Mouse (Mus musculus): ENCODE results near the gene Gm9887.
"Not testable (repeated sequence)": the region's sequence is repeated elsewhere in the genome, so short reads cannot be mapped to it uniquely, and the experiment has no call there.

Gm9887 gene

DNA sequence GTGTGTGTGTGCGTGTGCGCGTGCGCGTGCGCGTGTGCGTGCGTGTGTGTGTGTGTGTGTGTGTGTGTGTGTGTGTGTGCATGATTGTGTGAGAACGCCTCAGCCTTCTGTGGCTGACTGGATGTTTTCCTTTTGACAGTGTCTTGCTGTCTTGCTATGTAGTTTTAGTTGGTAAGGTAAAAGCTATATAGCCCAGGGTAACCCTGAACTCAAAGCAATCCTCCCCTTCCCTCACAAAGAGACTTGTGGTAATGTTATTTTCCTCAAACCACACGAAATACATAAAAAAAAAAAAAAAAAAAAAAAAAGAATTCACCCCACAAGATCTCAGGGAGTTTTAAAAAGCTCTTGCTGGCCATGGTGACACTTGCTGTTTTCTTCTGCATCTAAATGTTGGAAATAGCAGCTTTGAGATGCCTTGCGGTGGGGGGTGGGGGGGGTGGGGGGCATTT lies 14.0 kb upstream of the Gm9887 start:
- DNase-seq (ENCODE audit: low spot score in 2 of 2), result not testable (repeated sequence)

DNA sequence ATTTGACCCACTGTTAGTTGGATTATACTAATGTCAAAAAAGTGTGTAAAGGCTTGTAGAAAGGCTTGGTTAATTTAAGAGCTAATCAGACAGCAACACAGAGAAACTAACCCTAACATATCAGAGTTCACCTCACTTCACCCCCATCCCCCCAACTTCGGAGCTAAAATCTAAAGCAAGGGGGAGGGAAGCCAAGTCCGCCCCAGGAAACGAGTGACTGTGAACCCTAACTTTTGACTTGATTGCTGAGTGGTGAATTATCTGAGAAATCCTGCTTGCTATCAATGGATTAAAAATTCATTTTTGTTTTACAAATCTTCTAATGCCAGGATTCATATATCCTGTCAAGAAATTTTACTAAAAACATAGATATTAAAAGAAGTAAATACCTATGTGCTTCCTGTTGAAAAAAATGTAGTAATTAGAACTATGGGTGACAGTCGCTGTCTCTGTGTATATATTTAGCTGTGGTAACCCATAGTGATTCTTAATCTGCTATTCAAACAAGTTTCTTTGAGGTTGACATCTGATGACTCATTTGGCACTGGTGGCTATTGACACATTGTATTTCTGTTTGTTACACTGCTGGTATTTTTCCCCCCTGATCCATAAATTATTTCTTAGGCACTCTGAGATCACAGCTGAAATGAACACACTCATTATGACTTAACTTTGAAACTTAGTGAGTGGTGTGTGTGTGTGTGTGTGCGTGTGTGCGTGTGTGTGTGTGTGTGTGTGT lies 13.5 kb upstream of the Gm9887 start:
- DNase-seq (ENCODE audit: low spot score in 2 of 2), result no peak

DNA sequence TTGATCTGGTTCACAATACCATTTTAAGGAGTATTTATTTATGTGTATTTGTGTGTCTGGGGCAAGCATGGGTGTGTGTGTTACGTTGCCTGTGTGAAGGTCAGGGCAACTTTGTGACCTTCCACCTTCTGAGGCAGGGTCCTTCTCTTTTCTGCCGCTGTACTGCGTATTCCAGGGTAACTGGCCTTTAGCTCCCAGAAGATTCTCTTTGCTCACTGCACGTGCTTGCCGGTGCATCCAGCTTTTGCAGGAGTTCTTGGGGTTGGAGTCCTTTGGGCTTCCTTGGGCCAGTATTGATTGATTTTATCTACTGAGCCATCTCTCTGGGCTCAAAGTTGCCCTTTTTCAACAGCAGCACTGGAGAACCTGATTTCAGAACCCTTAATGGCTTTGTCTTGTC lies 12.3 kb upstream of the Gm9887 start:
- no peak for DNase-seq (ENCODE audit: low spot score in 2 of 2)

DNA sequence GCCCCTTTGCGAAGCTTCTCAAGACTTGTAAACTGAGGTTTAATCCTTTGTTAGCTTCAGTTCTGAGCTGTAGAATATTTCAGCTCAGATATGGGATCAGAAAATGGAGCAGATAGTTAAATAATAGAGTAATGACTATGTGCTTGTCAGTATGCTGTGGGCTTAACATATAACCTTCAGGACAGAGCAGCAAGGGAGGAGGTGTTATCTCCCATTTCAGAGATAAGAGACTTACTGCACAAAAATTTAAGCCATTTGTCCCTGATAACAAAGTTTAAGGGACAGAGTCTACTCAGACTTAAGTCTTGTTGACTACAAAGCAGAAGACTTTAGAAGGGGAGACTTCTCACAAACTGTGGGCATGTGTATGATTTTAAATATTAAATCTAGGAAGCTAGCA lies 10.6 kb upstream of the Gm9887 start:
- DNase-seq (ENCODE audit: low spot score in 2 of 2), result no peak

DNA sequence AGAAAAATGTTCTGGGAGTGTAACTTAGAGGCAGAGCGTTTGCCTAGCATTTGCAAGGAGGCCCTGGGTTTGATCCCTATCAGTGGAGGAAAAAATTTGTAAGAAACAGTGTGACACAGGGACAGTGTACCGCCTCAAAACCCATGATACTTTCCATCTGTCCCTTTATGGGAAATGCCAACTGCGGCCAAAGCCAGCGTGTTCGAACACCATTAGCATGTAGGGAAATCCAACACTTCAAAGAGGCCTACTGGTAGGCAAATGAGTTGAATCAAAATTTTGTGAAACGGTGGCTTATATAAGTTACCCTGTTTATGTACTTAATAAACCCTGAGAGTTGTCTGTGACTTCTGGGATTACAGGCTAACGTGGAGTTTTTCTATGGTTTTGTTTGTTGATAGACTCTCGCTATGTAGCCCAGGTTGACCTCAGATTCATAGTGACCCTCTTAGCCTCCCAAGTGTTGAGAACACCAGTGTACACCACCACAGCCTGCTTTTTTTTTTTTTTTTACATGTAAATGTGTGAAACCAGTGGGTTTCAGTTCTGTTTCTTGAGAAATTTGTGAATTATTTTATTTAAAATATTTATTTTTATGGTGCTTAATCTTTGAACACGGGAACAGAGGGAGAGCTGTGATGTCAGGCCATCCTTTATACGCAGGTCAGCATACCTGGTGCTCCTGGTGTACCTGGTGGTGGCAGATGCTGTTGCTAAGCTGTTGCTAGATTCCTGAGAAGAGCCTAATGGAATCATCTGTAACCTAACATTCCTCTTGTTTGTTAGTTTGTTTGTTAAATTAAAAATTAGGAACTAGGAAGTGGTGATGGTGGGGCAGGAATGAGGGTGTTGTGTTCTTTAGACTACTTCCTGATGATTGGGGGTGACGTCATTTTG lies 6.5 kb upstream of the Gm9887 start:
- DNase-seq (ENCODE audit: low spot score in 2 of 2), result no peak

DNA sequence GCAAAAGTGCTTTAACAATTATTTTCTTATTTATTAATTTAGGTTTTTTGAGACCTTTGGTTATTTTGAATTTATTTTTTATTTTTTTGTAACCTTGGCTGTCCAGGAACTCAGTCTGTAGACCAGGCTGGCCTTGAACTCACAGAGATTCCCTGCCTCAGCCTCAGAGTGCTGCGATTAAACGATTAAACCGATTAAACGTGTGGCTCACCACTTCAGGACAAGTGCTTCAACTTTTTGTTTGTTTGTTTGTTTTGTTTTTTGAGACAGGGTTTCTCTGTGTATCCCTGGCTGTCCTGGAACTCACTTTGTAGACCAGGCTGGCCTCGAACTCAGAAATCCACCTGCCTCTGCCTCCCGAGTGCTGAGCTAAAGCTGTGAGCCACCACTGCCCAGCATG lies 5.4 kb upstream of the Gm9887 start:
- not testable (repeated sequence) for DNase-seq (ENCODE audit: low spot score in 2 of 2)

DNA sequence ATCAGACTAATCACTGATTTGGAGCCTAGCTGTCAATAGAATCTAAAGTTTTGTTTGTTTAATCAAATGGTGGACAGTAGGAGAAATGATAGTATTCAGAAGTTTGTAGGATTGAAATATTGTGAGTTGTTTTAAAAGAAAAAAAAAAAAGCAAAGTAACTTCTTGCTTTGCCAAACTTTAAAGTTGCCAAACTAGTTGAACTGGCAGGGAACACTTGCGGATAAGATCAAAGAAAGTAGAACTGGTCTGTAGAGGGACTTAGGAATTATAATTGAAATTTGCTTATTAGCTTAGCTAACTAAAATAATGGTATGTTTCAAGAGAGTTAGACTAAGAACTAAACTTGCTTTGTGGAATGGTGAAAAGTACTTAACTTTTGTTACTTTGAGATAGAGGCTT lies 4.9 kb upstream of the Gm9887 start:
- no peak for DNase-seq (ENCODE audit: low spot score in 2 of 2)

DNA sequence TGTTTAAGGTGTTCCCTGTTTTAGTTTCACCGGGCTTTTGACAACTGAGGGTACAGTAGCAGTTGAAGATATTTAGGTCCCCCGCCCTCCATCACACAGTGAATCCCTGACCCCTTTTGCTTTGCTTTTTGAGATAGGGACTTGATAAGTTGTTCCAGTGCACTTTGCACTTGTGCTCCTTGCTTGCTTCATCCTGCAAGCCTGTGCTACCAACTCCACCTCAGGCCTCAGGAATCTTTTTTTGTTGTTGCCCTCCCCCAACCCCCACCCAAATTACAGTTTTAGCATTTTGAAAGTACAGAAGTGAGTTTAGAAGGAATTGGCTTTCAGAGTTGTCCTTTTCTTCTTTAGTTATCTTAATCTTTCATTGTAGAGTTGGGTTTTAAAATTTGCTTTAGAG lies 3.9 kb upstream of the Gm9887 start:
- DNase-seq (ENCODE audit: low spot score in 2 of 2), result no peak

DNA sequence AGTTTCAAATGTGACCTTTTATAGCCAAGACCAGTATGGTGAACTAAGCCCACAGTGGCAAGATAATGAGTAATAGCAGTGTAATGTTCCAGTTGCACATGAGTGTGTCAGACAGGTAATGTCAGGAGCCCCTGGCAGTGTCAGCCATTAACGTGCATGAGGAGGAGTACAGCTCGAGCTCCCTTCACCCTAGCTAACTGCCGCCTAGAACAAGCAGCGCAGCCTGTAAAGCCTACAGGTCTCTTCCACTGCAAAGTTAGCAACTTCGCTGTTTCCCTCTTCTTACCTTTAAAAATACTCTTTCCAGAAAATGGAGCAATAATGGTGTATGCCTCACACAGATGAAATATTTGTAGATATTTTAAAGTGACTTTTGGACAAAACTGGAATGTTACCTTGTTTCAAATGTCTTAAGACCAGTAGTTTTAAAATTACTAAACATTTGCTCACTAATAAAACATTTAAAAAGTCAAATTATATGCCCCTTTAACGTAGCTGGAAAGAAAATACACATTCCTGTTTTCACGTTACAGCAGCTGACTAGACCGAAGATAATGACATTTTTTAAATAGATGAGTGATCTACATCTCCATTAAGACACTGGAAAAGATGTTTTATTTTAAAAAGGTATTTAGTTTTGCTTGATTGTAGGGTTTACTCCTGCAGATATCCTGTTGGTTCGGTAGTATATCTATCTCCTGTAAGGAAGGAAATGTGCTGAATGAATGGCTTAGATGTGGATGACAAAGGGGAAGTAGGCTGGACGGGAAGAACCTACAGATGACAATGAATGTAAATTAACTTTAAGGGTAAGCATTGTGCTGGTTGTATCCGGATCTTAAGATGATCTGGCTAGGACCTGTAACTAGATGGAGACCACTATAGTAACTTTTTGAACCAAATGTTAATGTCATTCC lies 1.9 kb upstream of the Gm9887 start:
- DNase-seq (ENCODE audit: low spot score in 2 of 2), result no peak

DNA sequence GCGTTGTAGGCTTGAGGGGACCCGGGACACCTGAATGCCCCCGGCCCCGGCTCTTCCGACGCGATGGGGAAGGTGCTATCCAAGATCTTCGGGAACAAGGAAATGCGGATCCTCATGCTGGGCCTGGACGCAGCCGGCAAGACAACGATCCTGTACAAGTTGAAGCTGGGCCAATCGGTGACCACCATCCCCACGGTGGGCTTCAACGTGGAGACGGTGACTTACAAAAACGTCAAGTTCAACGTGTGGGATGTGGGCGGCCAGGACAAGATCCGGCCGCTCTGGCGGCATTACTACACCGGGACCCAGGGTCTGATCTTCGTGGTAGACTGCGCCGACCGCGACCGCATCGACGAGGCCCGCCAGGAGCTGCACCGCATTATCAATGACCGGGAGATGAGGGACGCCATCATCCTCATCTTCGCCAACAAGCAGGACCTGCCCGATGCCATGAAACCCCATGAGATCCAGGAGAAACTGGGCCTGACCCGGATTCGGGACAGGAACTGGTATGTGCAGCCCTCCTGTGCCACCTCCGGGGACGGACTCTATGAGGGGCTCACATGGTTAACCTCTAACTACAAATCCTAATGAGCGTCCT lies 573 bp upstream of the Gm9887 start:
- DNase-seq (ENCODE audit: low spot score in 2 of 2), result peak; percentile 10 to 11

DNA sequence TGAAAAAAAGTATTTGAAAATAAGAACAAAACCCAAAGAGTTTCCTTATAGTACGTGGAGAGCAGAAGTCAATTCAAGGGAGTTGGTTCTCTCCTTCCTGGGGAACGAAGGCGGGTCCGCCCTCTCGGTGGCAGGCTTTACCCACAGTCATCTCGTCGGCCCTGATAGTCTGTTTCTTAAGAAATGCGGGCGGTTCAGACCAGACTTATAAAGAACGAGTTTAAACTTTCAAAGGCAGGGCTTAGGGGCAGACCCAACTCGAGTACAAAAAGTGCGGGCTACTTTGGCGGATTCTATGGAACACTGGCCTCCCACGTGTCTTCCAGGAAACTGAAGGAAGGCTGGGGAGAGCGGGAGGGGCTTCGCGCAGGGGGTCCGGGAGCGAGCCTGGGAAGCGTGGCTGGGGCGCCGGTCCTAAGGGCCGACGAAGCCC lies 821 bp downstream of the Gm9887 start:
- DNase-seq (ENCODE audit: low spot score in 2 of 2), result no peak

DNA sequence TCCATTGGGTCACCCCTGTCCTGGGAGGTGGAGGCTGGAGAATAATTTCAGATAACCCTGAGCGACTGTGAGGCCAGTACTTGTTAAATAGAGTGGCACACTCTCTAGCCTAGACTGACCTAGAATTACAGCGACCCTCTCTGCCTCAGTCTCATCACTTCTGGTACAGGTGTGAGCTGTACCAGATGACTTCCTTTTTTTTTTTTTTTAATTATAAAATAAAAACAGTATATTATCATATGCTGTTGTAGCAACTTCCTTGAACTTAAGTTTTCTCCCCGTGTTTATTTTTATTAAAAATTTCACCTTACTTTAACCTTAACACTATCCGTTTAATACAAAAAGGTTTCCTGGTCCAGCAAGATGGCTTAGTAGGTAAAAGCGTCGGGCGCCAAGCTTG lies 1.3 kb downstream of the Gm9887 start:
- DNase-seq (ENCODE audit: low spot score in 2 of 2), result no peak

DNA sequence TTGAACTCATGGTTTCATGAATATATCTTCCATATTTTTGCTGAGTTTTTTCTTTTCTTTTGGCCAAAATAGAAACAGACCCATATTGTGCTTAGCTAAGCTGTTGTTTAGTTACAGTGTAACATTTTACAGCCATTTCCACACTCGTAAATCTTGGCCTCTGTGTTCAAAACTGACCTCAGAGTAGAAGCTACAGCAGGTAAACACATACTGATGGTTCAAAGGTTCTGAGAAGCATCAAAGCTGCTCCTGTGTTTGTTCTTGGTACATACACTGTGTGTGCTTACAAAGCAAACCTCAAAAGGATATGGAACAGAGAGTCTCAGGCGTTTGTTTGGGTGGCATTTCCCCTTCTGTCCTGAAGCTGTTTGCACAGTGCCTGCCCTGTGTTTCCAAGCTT lies 4.7 kb downstream of the Gm9887 start:
- DNase-seq (ENCODE audit: low spot score in 2 of 2), result no peak

DNA sequence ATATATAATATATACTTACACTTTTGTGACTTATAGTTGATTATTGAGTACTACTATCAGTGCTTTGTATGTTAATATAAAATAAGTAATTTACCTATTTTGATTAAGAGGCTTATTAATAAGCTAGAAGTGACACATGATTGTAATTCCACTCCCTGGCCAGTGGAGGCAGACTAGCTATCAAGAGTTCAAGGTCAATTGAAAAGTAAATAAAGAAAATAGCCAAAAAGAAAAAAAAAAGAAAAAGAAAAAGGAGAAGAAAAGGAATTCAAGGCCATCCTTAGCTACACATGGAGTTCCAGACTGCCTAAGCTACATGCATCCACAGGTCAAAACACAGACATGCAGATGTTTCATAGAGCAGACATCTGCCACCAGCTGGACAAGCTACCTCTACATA lies 5.8 kb downstream of the Gm9887 start:
- DNase-seq (ENCODE audit: low spot score in 2 of 2), result no peak

DNA sequence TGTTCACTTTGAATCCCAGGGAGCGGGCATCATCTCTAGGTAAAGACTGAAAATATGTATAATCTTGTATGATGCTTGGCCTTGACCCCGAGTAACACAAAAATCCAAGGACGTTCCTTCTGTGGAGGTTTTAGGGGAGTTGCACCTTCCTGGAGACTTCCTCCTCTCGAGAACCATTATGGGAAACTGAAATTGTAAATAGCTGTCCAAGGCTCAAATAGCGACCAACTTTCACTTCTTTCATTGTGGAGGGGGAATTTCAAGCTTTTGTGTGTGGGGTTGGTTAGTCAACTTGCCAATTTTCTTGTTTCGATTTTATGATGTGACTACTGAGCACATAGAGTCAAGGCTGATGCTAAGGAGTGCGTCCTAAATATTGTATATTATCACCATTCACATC lies 6.5 kb downstream of the Gm9887 start:
- no peak for DNase-seq (ENCODE audit: low spot score in 2 of 2)

DNA sequence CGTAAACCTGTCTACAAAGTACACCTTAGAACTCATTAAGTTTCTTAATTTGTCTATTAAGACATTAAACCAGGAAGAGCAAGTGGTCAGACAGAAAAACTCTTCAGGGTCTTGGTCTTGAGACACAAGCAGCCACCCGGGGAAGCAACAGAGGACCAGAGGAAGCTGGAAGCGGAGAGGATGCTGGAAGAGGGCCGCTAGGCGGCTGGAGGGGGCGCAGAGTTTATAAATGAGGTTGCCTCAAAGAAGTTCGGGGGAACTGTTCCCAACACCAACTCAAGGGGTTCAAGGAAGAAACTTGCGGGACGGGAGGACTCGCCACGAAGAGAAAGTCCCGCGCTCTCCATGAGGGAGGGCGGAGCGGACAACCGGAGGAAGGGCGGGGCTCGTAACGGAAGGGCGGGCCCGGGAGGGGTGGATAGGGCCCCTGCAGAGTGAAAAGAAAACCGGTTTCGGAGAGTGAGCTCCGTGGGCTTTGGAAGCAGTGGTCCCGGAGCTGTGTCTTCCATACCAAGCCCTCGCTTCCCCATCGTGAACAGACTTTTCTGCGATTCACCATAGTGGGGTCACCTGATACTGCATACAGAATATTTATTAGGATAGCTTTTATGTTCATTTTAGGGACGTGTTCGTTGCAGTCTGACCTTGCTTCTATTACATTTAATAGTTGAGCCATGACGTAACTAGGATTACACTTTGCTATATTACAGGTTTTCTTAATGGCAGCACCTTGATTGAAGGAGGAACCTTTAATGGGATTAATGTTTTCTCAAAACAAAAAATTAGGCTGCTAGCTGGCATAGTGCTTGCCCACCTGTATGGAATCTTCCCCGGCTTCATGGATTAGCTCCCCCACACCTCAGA lies 8.1 kb downstream of the Gm9887 start:
- DNase-seq (ENCODE audit: low spot score in 2 of 2), result peak; percentile 61 to 66

DNA sequence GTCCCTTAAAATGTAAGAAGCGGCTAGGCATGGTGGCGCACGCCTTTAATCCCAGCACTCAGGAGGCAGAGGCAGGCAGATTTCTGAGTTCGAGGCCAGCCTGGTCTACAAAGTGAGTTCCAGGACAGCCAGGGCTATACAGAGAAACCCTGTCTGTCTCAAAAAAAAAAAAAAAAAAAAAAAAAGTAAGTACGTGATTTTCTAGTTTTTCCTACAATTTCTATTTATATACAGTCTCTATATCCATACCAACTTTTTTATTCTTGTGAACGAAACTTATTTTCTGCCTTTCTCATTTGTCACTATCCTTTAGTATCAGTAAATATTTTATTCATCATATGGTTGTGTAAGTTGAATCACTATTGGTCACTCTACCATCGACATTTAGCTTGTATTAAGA lies 9.1 kb downstream of the Gm9887 start:
- not testable (repeated sequence) for DNase-seq (ENCODE audit: low spot score in 2 of 2)

DNA sequence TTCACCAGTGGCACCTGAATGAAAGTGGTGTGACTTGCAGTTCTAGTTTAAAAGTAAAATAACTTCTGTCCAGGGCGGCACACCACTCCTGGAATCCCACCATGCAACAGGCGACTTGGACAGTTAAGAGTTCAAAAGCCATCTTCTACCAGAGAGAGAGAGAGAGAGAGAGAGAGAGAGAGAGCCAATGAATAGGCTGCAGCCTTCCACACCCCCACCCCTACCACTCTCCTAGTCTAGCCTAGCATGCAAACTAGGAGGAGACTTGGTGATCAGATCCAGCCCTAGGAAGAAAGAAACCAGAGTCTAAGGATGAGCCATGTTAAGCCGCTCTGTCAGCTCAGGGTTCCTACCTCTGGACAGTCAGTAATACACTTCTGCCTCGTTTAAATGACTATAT lies 9.9 kb downstream of the Gm9887 start:
- no peak for DNase-seq (ENCODE audit: low spot score in 2 of 2)

DNA sequence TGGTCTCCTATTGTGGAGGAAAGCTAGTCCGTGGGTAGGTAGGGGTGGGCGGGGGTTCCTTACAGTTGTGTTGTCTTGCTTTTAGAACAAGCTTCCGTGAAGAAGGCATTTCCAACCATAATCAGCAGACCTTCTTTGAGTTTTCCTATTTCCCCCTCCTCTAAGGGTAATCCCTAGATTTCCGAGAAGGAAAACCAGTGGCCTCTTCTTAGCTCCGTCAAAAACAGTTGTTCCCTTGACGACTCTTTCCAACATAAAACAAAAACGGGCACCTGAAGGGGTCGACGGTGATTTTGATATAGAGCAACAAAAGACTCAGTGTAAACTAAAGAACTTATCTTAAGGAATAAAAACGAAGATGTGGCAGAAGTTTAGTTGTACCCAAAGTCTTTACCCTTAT lies 10.3 kb downstream of the Gm9887 start:
- DNase-seq (ENCODE audit: low spot score in 2 of 2), result no peak
